35 mouse cellular contexts compared by ENCODE assay signal in the genomic region with DNA sequence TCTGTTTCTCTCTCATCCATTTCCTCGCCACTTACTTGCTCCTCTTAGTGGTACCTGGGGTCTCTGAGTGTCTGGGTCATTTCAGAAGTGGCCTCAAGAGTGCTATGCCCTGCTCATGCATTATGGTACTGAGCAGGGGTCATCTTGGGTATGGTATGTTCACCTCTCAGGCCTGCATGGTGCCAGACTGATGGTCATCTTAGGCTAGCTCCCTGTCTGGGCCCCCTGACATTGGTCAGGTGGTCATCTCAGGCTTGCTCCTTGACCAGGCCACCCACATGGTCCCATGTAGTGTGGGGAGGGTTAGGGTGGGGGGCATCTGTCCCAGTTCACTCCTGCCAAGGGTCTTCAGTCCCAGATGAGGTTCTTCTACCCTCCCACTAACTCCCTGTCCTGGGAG.
"Had no signal": no experiment of that assay in that cellular context is flagged by ENCODE, and none has a peak within 500 bp of the region (broad histone marks: within the 10 kb centered on the region; RNA-seq: fewer than 3 reads in every experiment).

No protein-coding gene starts in this region.

- DNase-seq: heart, adult 2 months; heart, postnatal 10 days; heart, postnatal 14 days; heart, postnatal 36 days; heart, postnatal 4 days; kidney, adult 11 months; kidney, adult 18-20 months; kidney, adult 2 months; kidney, adult 8-10 months; kidney, adult 9 months; kidney, postnatal 10 days; kidney, postnatal 14 days; kidney, postnatal 25 days; kidney, postnatal 36 days; kidney, postnatal 4 days; layer of hippocampus, adult 9-11 months; layer of hippocampus, postnatal 36 days had no signal

- H3K4me3 ChIP-seq: heart, adult 2 months; heart, embryonic 10.5 days; heart, embryonic 12.5 days; heart, embryonic 13.5 days; heart, embryonic 15.5 days; hindbrain, embryonic 10.5 days; hindbrain, embryonic 12.5 days; hindbrain, embryonic 13.5 days; hindbrain, embryonic 15.5 days; intestine, embryonic 15.5 days; kidney, embryonic 15.5 days; layer of hippocampus, adult 2 months had no signal

- ATAC-seq: hindbrain, embryonic 16.5 days; hindbrain, postnatal 0 days; inflammation-experienced regulatory T-cells, adult 6 months; intestine, embryonic 15.5 days; intestine, postnatal 0 days had no signal

- H3K9ac ChIP-seq: heart, embryonic 12.5 days; heart, embryonic 13.5 days; heart, embryonic 15.5 days; hindbrain, embryonic 12.5 days; hindbrain, embryonic 13.5 days; hindbrain, embryonic 14.5 days; hindbrain, embryonic 15.5 days; intestine, embryonic 15.5 days; kidney, embryonic 15.5 days had no signal

- H3K27me3 ChIP-seq: heart, embryonic 12.5 days; heart, embryonic 13.5 days; heart, embryonic 15.5 days; hindbrain, embryonic 12.5 days; hindbrain, embryonic 13.5 days; hindbrain, embryonic 15.5 days; intestine, embryonic 15.5 days; kidney, embryonic 15.5 days had no signal

- H3K27ac ChIP-seq: heart, adult 2 months; heart, embryonic 10.5 days; heart, embryonic 13.5 days; heart, embryonic 15.5 days; hindbrain, embryonic 10.5 days; hindbrain, embryonic 12.5 days; hindbrain, embryonic 13.5 days; hindbrain, embryonic 14.5 days; hindbrain, embryonic 15.5 days; hindbrain, postnatal 0 days; intestine, embryonic 15.5 days; kidney, embryonic 15.5 days; kidney, postnatal 0 days; layer of hippocampus, adult 2 months had no signal

- H3K4me2 ChIP-seq: heart, embryonic 11.5 days; heart, embryonic 12.5 days; heart, embryonic 13.5 days; heart, embryonic 15.5 days; hindbrain, embryonic 12.5 days; hindbrain, embryonic 13.5 days; hindbrain, embryonic 14.5 days; hindbrain, embryonic 15.5 days; intestine, embryonic 15.5 days; kidney, embryonic 15.5 days had no signal

- H3K9me3 ChIP-seq: heart, embryonic 10.5 days; heart, embryonic 15.5 days; hindbrain, embryonic 15.5 days; intestine, embryonic 15.5 days had no signal

- H3K36me3 ChIP-seq: heart, embryonic 10.5 days; heart, embryonic 12.5 days; heart, embryonic 13.5 days; heart, embryonic 15.5 days; hindbrain, embryonic 10.5 days; hindbrain, embryonic 12.5 days; hindbrain, embryonic 13.5 days; hindbrain, embryonic 15.5 days; intestine, embryonic 15.5 days; kidney, embryonic 15.5 days had no signal

- H3K4me1 ChIP-seq: heart, embryonic 10.5 days; heart, embryonic 12.5 days; heart, embryonic 13.5 days; heart, embryonic 15.5 days; hindbrain, embryonic 10.5 days; hindbrain, embryonic 12.5 days; hindbrain, embryonic 13.5 days; hindbrain, embryonic 15.5 days; intestine, embryonic 15.5 days; kidney, embryonic 15.5 days had no signal
